Mouse (Mus musculus) gastrocnemius, adult 8-10 months (tissue): ENCODE results near the gene Man2b1. TPM values are rescaled to one million over a fixed set of nuclear protein-coding genes. Genes with fewer than 3 reads are reported as not detected.
"Not testable (repeated sequence)": the region's sequence is repeated elsewhere in the genome, so short reads cannot be mapped to it uniquely, and the experiment has no call there.

Experiments used
- DNase-seq, 2 experiments: peaks; one replicate each; pipeline ENCODE4 v3.0.0; 2022; ENCODE audit warnings: low spot score in 2 of 2
- total RNA-seq, 4 experiments: library from RNA; stranded (reverse); gene quantifications; 2 replicates each; pipeline ENCODE4 v1.2.4; 2022

The Man2b1 gene
- total RNA-seq, 4 experiments from 2014 or later = 6.4 to 9.8 (median 8.1) TPM

DNA sequence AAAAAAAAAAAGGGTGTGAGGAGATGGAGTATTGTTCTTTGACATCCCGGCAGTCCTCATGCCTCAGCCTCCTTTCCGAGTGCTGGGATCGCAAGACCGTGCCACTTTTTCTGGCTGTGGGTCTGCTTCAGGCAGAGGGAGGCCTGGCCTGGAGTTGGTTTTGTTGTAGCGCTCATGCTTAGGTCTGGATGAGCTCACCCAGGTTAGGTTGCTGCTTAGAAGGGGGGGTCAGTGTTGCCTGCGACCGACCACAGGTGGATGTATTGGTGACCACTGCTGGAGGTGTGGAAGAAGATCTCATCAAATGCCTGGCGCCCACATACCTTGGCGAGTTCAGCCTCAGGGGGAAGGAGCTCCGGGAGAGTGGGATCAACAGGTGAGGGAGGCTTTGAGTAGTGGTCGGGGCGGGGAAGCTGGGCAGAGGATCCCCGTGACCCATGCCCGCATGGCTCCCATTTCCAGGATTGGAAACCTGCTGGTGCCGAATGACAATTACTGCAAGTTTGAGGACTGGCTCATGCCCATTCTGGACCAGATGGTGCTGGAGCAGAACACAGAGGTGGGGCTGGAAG, 9.9 kb upstream of the Man2b1 start:
- DNase-seq = no peak

DNA sequence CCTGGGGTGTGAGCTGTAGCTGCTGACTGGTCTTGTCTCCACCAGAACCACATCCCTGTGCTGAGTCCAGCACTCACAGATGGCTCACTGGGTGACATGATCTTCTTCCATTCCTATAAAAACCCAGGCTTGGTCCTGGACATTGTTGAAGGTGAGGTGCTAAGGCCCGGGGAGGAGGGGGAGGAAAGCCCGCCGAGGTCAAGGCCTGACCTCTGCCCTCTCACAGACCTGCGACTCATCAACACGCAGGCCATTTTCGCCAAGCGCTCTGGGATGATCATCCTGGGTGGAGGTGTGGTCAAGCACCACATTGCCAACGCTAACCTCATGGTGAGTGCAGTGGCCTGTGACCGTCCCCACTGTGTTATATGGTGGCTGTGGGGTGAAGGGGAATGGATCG, 8.9 kb upstream of the Man2b1 start:
- no peak for DNase-seq

DNA sequence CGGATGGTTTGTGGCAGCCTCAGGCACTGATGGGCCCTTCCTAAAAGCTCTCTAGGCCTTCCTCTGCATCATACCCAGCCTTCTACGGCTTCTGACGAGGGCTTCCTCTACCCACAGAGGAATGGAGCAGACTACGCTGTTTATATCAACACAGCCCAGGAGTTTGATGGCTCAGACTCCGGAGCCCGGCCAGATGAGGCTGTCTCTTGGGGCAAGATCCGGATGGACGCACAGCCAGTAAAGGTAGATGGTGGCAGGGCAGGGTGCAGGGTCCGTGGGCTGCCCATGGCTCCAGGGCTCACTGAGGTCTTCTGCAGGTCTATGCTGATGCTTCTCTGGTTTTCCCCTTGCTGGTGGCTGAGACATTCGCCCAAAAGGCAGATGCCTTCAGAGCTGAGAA, 8.5 kb upstream of the Man2b1 start:
- no peak for DNase-seq

DNA sequence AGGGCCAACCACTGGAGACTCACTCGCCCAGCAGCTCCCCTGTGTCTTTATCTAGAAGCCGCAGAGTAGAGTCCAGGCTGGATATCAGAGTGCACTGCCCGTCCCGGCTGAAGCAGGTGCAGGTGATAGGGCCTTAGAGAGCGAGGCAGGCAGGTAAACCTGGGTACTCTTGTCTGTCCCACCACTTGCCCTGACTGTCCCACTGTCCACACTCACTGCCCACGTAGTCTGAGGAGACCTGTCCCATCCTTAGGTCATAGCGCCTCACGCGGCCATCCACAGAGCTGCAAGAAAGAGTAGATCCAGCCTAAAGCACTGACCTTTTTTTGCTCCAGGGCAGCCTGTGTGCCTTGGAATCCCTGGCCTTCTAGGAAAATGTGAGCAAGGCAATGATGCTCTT, 7.1 kb upstream of the Man2b1 start:
- no peak for DNase-seq

DNA sequence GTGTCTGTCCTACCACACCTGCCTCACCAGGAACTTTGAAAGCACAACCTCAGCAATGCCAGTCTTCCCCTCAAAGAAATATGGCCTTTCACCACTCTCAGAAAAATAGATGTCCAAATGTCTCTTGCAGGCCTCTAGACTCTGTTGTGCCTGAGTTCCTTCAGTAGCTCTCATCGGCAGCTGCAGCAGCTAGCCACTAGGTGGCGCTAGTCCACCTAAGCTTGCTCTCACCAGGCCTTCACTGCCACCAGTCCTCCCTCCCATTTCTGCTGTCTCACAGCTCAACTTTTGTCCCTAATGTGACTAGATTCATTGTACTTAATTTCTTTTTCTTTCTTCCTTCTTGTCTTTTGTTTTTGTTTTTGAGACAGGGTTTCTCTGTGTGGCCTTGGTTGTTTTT, 6.1 kb upstream of the Man2b1 start:
- peak; percentile 48 to 52 for DNase-seq

DNA sequence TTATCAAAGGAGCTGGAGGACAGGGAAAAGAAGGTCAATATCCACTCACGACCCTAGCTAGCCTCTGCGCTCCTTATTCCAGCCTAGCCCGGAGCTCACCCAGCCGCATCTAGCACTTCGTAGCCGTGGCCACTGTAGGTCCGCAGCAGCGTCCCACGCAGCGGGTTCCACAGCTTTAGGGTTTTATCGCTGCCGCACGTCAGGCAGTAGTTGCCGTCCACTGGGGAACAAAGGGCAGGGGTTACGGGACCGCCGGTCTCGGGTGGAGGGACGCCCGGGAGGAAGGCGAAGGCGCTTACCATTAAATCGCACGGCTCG, 2.9 kb upstream of the Man2b1 start:
- no peak for DNase-seq

DNA sequence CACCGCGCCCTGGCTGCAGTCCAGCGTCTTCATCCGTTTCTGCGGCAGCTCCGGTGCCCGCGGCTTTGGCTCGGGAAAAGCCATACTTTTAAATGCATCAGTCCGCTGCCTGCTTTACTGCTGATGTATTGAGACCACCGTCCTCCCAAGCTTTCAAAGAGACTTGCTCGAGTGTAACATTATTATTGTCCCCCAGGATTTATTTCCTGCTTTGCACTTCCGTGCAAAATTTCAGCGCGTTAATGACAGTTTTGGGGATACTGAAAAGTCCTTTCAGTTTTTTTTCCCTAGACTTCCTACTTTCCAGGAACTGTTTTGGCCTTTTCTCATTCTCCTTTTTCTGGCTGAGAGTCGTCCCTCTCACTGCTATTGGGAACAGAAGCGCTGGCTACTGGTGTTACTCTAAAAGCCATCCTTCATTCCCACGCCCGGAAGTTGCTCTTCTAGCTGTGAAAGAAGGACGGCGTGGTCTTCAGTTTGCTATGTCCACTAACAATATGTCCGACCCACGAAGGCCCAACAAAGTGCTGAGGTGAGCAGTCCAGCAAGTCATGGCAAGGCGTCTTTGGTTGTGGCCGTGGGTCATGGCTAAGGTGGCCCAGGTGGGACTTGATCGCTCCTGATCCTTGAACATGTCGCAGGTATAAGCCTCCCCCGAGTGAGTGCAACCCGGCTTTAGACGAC, 2.4 kb upstream of the Man2b1 start, which contains the start of gene Wdr83os:
Wdr83os (plus strand) TSS at position 209 of the 684 bp plus-strand sequence.
- no peak for DNase-seq

DNA sequence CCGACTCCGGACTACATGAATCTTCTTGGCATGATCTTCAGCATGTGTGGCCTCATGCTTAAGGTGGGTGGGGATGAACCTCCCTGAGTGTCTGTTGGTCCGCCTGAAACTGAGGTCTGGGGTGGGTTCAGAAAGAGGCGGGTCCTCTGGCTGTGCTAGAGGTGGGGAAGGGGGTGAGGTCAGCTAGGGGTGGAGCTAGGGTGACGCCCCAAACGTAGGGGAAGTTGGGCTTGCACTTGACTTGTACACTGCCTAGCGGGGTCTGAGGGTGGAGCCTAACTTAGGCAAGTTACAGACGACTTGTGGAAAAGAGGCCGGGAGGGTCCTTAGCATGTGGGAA, 1.9 kb upstream of the Man2b1 start, which contains the start of gene Wdr83:
Wdr83 (minus strand) TSS at position 91 of the 340 bp plus-strand sequence.
- DNase-seq = no peak

DNA sequence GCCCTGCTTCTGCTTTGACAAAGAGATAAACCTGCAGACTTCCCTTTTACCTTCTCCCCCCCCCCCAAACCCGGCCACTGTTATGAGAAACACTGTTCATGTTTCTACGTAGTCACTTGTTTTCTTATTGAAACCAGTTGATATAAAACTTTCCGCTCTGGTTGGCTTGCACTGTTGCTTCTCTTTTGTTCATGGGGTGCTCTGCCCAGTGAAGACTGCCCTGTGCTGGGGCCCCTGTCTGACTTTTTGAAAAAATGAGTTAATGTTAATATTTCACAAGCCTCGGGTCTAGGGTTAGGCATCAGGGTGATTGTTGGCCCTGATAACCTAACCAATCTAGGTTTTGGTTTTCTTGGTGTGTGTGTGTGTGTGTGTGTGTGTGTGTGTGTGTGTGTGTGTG, 901 bp upstream of the Man2b1 start:
- DNase-seq = not testable (repeated sequence)

DNA sequence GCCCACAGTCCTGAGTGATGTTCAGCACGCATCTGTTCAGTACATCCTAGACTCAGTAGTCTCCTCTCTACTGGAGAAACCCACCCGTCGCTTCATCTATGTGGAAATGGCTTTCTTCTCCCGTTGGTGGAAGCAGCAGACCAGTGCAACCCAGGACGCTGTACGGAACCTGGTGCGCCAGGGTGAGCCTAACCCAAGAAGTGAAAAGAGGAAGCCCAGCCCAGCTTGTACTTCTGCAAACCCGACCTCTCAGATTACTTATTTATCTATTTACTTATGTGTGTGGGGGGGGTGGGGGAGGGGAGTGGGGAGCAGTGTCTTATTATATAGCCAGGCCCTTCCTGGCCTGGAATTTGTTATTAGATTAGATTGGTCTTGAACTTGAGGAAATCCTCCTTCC, 1.6 kb downstream of the Man2b1 start:
- no peak for DNase-seq

DNA sequence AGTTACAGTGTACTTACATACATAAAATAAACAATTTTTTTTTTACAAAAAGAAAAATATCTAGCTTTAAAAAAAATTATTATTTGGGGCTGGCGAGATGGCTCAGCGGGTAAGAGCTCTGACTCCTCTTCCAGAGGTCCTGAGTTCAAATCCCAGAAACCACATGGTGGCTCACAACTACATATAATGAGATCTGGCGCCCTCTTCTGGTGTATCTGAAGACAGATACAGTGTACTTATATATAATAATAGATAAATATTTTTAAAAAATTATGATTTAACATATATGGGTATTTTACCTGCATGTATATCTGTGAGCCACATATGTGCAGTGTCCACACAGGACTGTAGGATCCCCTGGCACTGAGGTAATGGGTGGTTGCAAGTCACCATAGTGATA, 3.2 kb downstream of the Man2b1 start:
- DNase-seq = no peak

DNA sequence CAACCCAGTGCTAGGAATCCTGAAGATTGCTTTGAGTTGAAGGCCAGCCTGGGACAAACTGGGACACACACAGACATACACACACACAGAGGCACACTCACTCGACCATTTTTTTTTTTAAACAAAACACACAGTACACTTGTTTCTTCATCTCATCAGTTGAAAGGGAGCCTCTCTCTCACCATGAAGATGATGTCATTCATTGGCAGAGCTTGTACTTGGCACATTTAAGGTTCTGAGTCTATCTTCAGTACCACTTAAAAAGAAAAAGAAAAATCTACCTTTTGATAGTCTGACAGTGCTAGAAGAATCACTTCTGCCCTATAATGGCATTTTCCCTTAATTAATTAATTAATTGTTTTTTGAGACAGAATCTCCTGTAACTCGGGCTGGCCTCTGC, 5.7 kb downstream of the Man2b1 start:
- no peak for DNase-seq

DNA sequence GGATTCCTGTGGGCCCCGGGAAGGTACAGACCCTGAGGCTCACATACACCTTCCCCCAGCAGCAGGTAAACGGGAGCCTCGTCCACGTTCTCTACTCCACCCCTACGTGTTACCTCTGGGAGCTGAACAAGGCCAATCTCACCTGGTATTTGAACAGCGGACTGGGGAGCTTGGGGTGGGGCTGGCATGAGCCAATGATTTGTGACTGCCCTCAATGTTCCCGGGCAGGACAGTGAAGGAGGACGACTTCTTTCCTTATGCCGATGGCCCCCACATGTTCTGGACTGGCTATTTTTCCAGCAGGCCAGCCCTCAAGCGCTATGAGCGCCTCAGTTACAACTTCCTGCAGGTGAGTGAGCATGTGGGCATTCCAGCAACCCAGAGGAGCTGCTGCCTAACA, 7.8 kb downstream of the Man2b1 start:
- no peak for DNase-seq

DNA sequence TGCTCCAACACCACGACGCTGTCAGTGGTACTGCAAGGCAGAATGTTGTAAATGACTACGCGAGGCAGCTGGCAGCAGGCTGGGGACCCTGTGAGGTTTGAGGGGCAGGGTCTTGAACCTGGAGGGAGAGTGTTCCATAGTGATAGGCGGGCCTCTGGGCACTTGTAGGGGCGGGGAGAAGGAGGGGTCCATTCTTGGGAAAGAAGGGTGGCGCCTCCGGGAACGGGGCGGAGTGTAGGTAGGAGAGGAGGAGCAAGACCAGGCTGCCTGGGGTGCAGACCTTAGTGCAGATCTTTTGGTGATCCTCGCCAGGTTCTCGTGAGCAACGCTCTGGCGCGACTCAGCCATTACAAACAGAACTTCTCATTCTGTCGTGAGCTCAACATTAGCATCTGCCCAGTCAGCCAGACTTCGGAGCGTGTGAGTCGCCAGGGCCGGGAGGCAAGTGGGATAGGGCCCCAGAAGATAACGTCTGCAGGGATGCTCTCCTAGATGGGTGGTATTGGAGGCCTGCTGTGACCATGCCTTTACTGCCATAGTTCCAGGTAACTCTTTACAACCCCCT, 8.5 kb downstream of the Man2b1 start:
- DNase-seq = no peak

DNA sequence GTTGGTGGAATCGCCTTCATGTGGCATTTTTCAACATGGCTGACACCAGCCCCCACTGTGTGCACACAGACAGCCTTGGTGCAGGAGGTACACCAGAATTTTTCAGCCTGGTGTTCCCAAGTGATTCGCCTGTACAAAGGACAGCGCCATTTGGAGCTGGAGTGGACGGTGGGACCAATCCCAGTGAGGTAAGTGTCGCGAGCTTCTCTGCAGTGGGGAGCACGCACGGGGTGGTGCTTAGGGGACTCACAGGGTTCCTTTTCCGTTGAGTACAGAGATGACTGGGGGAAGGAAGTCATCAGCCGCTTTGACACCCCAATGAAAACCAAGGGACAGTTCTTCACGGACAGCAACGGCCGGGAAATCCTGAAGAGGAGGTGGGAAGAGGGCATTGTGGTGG, 12.0 kb downstream of the Man2b1 start:
- no peak for DNase-seq

DNA sequence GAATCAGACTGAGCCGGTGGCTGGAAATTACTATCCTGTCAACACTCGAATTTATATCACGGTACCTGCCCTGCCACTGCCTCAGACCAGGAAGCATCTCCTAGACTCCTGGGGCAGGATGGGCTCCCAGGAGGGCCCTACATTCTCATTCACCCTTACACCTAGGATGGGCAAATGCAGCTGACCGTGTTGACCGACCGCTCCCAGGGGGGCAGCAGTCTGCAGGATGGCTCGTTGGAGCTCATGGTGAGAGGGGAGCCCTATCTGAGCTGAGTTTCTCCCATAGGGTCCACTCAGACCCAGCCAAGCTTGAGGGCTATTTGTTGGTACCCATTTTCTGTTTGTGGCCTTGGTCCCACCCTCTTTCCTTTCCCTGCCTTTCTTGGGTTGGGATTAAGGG, 12.5 kb downstream of the Man2b1 start:
- DNase-seq = no peak

DNA sequence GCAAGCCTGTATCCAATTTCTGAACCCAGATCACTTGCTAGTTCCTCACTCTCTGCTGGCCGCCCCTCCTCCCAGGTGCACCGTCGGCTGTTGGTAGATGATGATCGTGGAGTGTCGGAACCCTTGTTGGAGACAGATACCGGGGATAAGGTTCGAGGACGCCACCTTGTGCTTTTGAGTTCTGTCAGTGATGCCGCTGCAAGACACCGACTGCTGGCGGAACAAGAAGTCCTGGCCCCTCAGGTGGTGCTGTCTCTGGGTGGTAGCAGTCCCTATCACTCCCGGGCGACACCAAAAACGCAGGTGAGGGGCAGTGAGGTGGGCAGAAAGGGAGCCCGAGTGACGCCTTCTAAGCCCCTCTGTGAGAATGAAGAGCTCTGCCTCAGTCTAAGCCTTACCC, 13.1 kb downstream of the Man2b1 start:
- no peak for DNase-seq

DNA sequence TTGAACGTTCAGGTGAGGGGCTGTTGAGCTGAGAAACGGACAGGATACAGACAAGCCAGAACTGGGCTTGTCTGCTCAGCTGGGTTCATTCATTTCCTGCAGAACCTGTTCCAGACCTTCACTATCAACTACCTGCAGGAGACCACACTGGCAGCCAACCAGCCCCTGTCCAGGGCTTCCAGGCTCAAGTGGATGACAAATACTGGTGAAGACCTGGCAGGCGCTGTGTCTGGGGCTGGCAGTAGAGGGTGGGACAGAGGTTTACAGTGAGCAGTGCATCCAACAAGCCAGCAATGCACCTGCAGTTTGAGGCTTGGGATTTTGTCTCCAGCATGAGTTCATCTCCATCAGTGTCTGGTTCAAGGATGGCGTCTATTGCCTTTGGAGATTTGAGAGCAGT, 13.8 kb downstream of the Man2b1 start:
- no peak for DNase-seq

DNA sequence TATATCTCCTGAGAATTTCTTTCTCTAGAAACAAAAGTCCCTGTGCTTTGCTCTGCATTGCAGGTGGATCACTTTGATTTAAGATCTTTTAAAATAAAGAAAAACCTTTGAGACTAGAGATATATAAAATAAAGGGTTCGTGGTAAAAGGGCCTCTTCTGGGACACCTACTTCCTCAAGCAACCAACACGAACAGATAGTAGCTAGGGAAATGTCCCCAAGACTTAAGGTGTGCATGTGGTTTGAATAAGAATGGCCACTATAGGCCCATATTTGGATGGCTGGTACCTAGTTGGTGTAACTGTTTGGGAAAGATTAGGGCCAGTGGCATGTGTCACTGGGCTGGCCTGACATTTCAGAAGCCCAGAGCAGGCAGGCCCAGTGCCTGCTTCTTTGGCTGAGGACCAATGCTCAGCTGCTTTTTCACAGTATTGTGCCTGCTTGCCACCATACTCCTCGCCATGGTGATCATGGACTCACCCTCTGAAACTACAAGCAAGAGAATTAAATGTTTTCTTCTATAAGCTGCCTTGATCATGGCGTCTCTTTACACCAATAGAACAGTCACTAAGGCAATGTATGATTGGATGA, 17.1 kb downstream of the Man2b1 start:
- no peak for DNase-seq

DNA sequence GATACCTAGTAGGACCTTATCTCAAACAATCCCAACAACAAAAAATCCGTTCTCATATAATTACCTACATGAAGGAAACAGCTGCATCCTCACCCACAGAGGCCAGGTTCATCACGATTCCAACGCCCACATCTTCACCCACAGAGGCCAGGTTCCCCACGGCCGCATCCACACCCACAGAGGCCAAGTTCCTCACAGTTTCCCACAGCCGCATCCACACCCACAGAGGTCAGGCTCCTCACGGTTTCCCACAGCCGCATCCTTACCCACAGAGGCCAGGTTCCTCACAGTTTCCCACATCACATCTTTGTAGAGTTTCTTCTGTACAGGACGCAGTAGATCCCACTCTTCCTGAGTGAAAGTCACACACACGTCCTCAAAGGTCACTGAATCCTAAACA, 30.2 kb downstream of the Man2b1 start:
- no peak for DNase-seq

DNA sequence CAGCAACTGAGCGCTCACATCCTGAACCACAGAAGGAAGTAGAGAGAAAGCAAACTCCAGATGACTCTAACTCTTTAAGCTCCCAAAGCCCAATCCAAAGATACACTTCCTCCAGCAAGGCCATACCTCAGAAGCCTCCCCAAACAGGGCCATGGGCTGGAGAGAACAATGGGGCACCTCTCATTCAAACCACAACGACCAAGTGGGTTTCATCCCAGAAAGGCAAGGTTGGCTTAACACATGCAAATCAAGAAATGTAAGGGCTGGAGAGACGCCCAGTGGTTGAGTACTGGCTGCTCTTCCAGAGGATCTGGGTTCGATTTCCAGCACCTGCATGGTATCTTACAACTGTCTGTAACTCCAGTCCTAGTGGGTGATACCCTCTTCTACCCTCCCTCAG, 32.4 kb downstream of the Man2b1 start:
- no peak for DNase-seq

DNA sequence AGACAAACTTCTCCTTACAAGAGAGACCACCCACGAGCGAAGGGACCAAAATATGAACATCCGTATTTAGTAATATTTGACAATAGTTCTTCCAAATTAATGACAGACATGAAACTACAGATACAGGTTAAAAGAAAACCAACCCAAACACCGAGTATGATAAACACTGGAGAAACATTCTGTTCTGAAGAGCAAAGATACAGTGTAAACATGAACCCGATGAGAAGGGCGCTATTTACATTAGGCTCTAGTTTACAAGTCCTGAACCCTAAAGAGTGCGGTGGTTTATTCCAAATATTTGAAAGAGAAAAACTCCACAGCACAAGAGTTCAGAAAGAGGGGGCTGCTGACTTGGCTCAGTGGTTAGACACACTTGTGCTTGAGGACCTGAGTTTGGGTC, 33.9 kb downstream of the Man2b1 start:
- no peak for DNase-seq
